Mouse (Mus musculus) heart, postnatal 0 days (tissue): ENCODE results near the gene Tdgf1. TPM values are rescaled to one million over a fixed set of nuclear protein-coding genes. Genes with fewer than 3 reads are reported as not detected.

Source experiments
- ATAC-seq: fragments of 200-750 bp; cut with Nextera tagmentation; 2 replicates; pipeline ENCODE4 v1.8.0; 2017; ENCODE audit warnings: low read depth, moderate number of reproducible peaks, moderate library complexity; ENCODE audit not compliant: insufficient read depth
- DNase-seq: peaks from one replicate; pipeline ENCODE4 v3.0.0-alpha.2; 2016; ENCODE audit warnings: low spot score
- H3K27ac ChIP-seq: fragments of 300-500 bp; sonication (generic); 2 replicates; pipeline ENCODE4 v1.5.1; 2014; ENCODE audit warnings: low read depth, mild to moderate bottlenecking
- H3K27me3 ChIP-seq: fragments of 300-500 bp; sonication (generic); 2 replicates; pipeline ENCODE4 v1.6.1; 2014; ENCODE audit warnings: low read length, mixed read lengths; ENCODE audit not compliant: control insufficient read depth, insufficient read depth
- H3K36me3 ChIP-seq: fragments of 300-500 bp; sonication (generic); replicated peaks from 2 replicates; pipeline ENCODE4 v1.6.1; 2014; ENCODE audit warnings: low read length, mixed read lengths; ENCODE audit not compliant: control insufficient read depth, insufficient read depth
- H3K4me1 ChIP-seq: fragments of 300-500 bp; sonication (generic); 2 replicates; pipeline ENCODE4 v1.6.1; 2014; ENCODE audit warnings: antibody characterized with exemption; ENCODE audit not compliant: control insufficient read depth, insufficient read depth
- H3K4me2 ChIP-seq: fragments of 300-500 bp; sonication (generic); 2 replicates; pipeline ENCODE4 v1.6.1; 2014; ENCODE audit warnings: low read depth, mild to moderate bottlenecking, low read length, moderate library complexity
- H3K4me3 ChIP-seq: fragments of 300-500 bp; sonication (generic); 2 replicates; pipeline ENCODE4 v1.5.1; 2014; ENCODE audit warnings: low read depth, low read length
- H3K9ac ChIP-seq: fragments of 300-500 bp; sonication (generic); replicated peaks from 2 replicates; pipeline ENCODE4 v1.6.1; 2014; ENCODE audit warnings: low read depth, low read length, mixed read lengths
- H3K9me3 ChIP-seq: fragments of 300-500 bp; sonication (generic); replicated peaks from 2 replicates; pipeline ENCODE4 v1.6.1; 2016; ENCODE audit warnings: low read length; ENCODE audit not compliant: control insufficient read depth
- CTCF ChIP-seq: IDR thresholded peaks from 2 replicates; pipeline ENCODE4 v1.5.1; 2016; ENCODE audit warnings: antibody characterized with exemption, control low read depth, low read depth
- EP300 ChIP-seq: IDR thresholded peaks from 2 replicates; pipeline ENCODE4 v1.6.1; 2016; ENCODE audit warnings: antibody characterized with exemption, low read depth
- WGBS: fragments of 180-500 bp; shearing (Covaris S2); extraction: QIAGEN DNeasy Blood & Tissue Kit; methylation state at CpG from one replicate; pipeline ENCODE4 v1.1.7; 2014; 5-methylcytosine and 5-hydroxymethylcytosine counted together
- polyA plus RNA-seq: library from polyadenylated mRNA; unstranded; fragments of >200 nt; fragmentation: Nextera tagmentation; extraction: Ambion mirVana; gene quantifications from 2 replicates; pipeline ENCODE4 v1.2.1, GENCODE M21; 2015
- total RNA-seq: library from RNA; depleted of rRNA; stranded (reverse); fragments of >200 nt; gene quantifications from 2 replicates; pipeline ENCODE4 v1.2.3, GENCODE M21; 2014; ENCODE audit warnings: low replicate concordance

The Tdgf1 gene
- total and polyA plus RNA-seq, 2 experiments from 2014 or later: not detected

GRCm38 (mm10) chr9:110961386-110961785 is 15.4 kb upstream of the Tdgf1 start:
- no peak for ATAC-seq
- TF ChIP-seq EP300: no peak
- TF ChIP-seq CTCF: no peak
- peaks cover 11% of the 10 kb centered on the region; the same call in 1 of the 2 replicates for H3K4me1 ChIP-seq
- no peak overlapping the region for H3K27ac ChIP-seq
- H3K4me2 ChIP-seq: no peak overlapping the region
- H3K36me3 ChIP-seq: peaks cover 12% of the 10 kb centered on the region
- H3K4me3 ChIP-seq: no peak overlapping the region
- H3K9ac ChIP-seq: no peak overlapping the region
- WGBS: 96% methylated on average over 8 of the region's 8 CpGs
- no peak for DNase-seq
- no peaks in the 10 kb centered on the region for H3K9me3 ChIP-seq
- no peaks in the 10 kb centered on the region for H3K27me3 ChIP-seq

GRCm38 (mm10) chr9:110960230-110961149 is 14.5 kb upstream of the Tdgf1 start:
- Histone ChIP-seq H3K4me2 (no peak overlapping the region), H3K36me3 (peaks cover 12% of the 10 kb centered on the region), H3K27me3 (no peaks in the 10 kb centered on the region), H3K9ac (no peak overlapping the region), H3K27ac (no peak overlapping the region), H3K4me1 (peaks cover 17% of the 10 kb centered on the region), H3K4me3 (no peak overlapping the region), H3K9me3 (no peaks in the 10 kb centered on the region)
- 80% methylated on average over 13 of the region's 13 CpGs for WGBS
- DNase-seq (no peak), ATAC-seq (no peak)
- TF ChIP-seq EP300 (no peak), CTCF (no peak)

- TF ChIP-seq EP300 (no peak), CTCF (no peak)
- Histone ChIP-seq H3K36me3 (peaks cover 9% of the 10 kb centered on the region), H3K4me2 (no peak overlapping the region), H3K4me1 (peaks cover 17% of the 10 kb centered on the region), H3K9me3 (no peaks in the 10 kb centered on the region), H3K27me3 (no peaks in the 10 kb centered on the region), H3K4me3 (no peak overlapping the region), H3K27ac (no peak overlapping the region), H3K9ac (no peak overlapping the region)
- ATAC-seq (no peak), DNase-seq (no peak)
- 65% methylated on average over 5 of the region's 5 CpGs for WGBS
Measured at GRCm38 (mm10) chr9:110959669-110960068, 13.7 kb upstream of the Tdgf1 start.

GRCm38 (mm10) chr9:110955962-110956361 is 10.0 kb upstream of the Tdgf1 start:
- ATAC-seq: peak; percentile 39
- H3K4me2 ChIP-seq: no peak overlapping the region
- peak overlapping the region; percentile 86 for H3K27ac ChIP-seq
- peak; percentile 77 for TF ChIP-seq EP300
- no peak for TF ChIP-seq CTCF
- H3K27me3 ChIP-seq: no peaks in the 10 kb centered on the region
- H3K4me3 ChIP-seq: no peak overlapping the region
- DNase-seq: peak; percentile 29
- no peaks in the 10 kb centered on the region for H3K9me3 ChIP-seq
- H3K9ac ChIP-seq: no peak overlapping the region
- H3K36me3 ChIP-seq: peaks cover 4% of the 10 kb centered on the region
- 66% methylated on average over 6 of the region's 6 CpGs for WGBS
- peaks cover 11% of the 10 kb centered on the region for H3K4me1 ChIP-seq

- DNase-seq: no peak
- Histone ChIP-seq H3K9me3 (no peaks in the 10 kb centered on the region), H3K4me1 (peaks cover 11% of the 10 kb centered on the region), H3K9ac (no peak overlapping the region), H3K27me3 (no peaks in the 10 kb centered on the region), H3K27ac (peak overlapping the region; percentile 86), H3K36me3 (peaks cover 4% of the 10 kb centered on the region), H3K4me3 (peak overlapping the region; percentile 53), H3K4me2 (peak overlapping the region; percentile 91)
- 37% methylated on average over 2 of the region's 2 CpGs for WGBS
- no peak for ATAC-seq
- no peak for TF ChIP-seq EP300
- TF ChIP-seq CTCF: no peak
Measured at GRCm38 (mm10) chr9:110954681-110955445, 8.9 kb upstream of the Tdgf1 start.
